Mouse (Mus musculus) heart, embryonic 13.5 days (tissue): ENCODE measurements around the gene Clmn. TPM values are rescaled to one million over a fixed set of nuclear protein-coding genes. Genes with fewer than 3 reads are reported as not detected.

Experiments
- ATAC-seq: fragments of 200-750 bp; cut with Nextera tagmentation; 2 replicates; pipeline ENCODE4 v1.8.0; 2017; ENCODE audit warnings: moderate TSS enrichment; ENCODE audit not compliant: insufficient number of reproducible peaks, low FRiP score, low TSS enrichment; ENCODE audit errors: extremely low read depth
- H3K27ac ChIP-seq: fragments of 300-500 bp; sonication (generic); replicated peaks from 2 replicates; pipeline ENCODE4 v1.5.1; 2015; ENCODE audit warnings: moderate library complexity, mild to moderate bottlenecking, inconsistent platforms
- H3K27me3 ChIP-seq: fragments of 300-500 bp; sonication (generic); replicated peaks from 2 replicates; pipeline ENCODE4 v1.6.1; 2015; ENCODE audit warnings: mild to moderate bottlenecking, inconsistent platforms
- H3K36me3 ChIP-seq: fragments of 300-500 bp; sonication (generic); 2 replicates; pipeline ENCODE4 v1.6.1; 2015; ENCODE audit warnings: mild to moderate bottlenecking, inconsistent platforms
- H3K4me1 ChIP-seq: fragments of 300-500 bp; sonication (generic); 2 replicates; pipeline ENCODE4 v1.6.1; 2015; ENCODE audit warnings: inconsistent platforms
- H3K4me2 ChIP-seq: fragments of 300-500 bp; sonication (generic); 2 replicates; pipeline ENCODE4 v1.6.1; 2015; ENCODE audit warnings: inconsistent platforms, mild to moderate bottlenecking, moderate library complexity
- H3K4me3 ChIP-seq: fragments of 300-500 bp; sonication (generic); 2 replicates; pipeline ENCODE4 v1.5.1; 2015; ENCODE audit warnings: moderate library complexity, mild to moderate bottlenecking, inconsistent platforms
- H3K9ac ChIP-seq: fragments of 300-500 bp; sonication (generic); 2 replicates; pipeline ENCODE4 v1.6.1; 2015; ENCODE audit warnings: inconsistent platforms, mild to moderate bottlenecking, moderate library complexity
- H3K9me3 ChIP-seq: fragments of 300-500 bp; sonication (generic); 2 replicates; pipeline ENCODE4 v1.6.1; 2016; ENCODE audit warnings: inconsistent platforms
- WGBS: fragments of 180-500 bp; shearing (Covaris S2); methylation state at CpG from one replicate; pipeline ENCODE4 v1.1.7; 2015; ENCODE audit warnings: mixed read lengths; 5-methylcytosine and 5-hydroxymethylcytosine counted together
- polyA plus RNA-seq: library from polyadenylated mRNA; unstranded; fragments of >200 nt; fragmentation: Nextera tagmentation; extraction: Ambion mirVana; gene quantifications from 2 replicates; pipeline ENCODE4 v1.2.1, GENCODE M21; 2015

The Clmn gene
- polyA plus RNA-seq, 1 experiment from 2014 or later, result 0.66 TPM

GRCm38 (mm10) chr12:104855548-104855947, 9.3 kb downstream of the Clmn start:
- no peak for ATAC-seq
- H3K27ac ChIP-seq, result no peak overlapping the region
- no peaks in the 10 kb centered on the region for H3K36me3 ChIP-seq
- WGBS, result 68% methylated on average over 7 of the region's 7 CpGs
- H3K27me3 ChIP-seq, result no peaks in the 10 kb centered on the region; the same call in 1 of the 2 replicates
- H3K4me3 ChIP-seq, result no peak overlapping the region
- H3K4me2 ChIP-seq, result no peak overlapping the region
- no peak overlapping the region for H3K9ac ChIP-seq
- peaks cover 13% of the 10 kb centered on the region for H3K4me1 ChIP-seq
- no peaks in the 10 kb centered on the region for H3K9me3 ChIP-seq

GRCm38 (mm10) chr12:104854826-104855225, 10.1 kb downstream of the Clmn start:
- H3K27me3 ChIP-seq, result no peaks in the 10 kb centered on the region; the same call in 1 of the 2 replicates
- H3K36me3 ChIP-seq, result no peaks in the 10 kb centered on the region
- no peak overlapping the region for H3K27ac ChIP-seq
- H3K4me2 ChIP-seq, result no peak overlapping the region
- peaks cover 13% of the 10 kb centered on the region for H3K4me1 ChIP-seq
- no peak for ATAC-seq
- 87% methylated on average over 2 of the region's 2 CpGs for WGBS
- no peak overlapping the region for H3K9ac ChIP-seq
- no peaks in the 10 kb centered on the region for H3K9me3 ChIP-seq
- H3K4me3 ChIP-seq, result no peak overlapping the region

DNA sequence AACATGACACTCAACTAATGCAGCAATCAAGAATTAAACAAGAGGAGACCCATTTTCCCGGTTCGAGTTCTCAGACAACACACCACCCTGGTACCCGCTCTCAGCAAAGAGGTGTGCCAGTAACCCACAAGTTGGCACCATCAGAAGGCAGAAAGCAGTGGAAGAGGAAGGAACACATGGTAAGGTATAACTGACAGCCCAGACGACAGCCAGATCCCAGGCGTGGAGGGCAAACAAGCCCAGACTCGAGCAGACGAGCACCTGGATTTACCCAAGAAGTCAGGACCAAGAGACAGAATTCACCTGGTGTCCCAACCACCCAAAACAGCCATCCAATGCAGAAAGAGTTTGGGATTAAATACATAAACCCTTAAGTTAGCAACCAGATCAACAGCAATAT, 11.5 kb downstream of the Clmn start:
- H3K4me1 ChIP-seq, result peaks cover 13% of the 10 kb centered on the region
- H3K9ac ChIP-seq, result no peak overlapping the region
- WGBS, result 80% methylated on average over 7 of the region's 7 CpGs
- no peak for ATAC-seq
- no peaks in the 10 kb centered on the region for H3K36me3 ChIP-seq
- no peak overlapping the region for H3K4me3 ChIP-seq
- no peaks in the 10 kb centered on the region; the same call in 1 of the 2 replicates for H3K27me3 ChIP-seq
- H3K9me3 ChIP-seq, result no peaks in the 10 kb centered on the region
- H3K4me2 ChIP-seq, result no peak overlapping the region
- no peak overlapping the region for H3K27ac ChIP-seq

- peak; percentile 51; the same call in 1 of the 2 replicates for ATAC-seq
- H3K27ac ChIP-seq, result no peak overlapping the region
- H3K9me3 ChIP-seq, result no peaks in the 10 kb centered on the region
- no peak overlapping the region for H3K4me3 ChIP-seq
- WGBS, result 27% methylated on average over 16 of the region's 16 CpGs
- H3K4me1 ChIP-seq, result peaks cover 13% of the 10 kb centered on the region
- H3K36me3 ChIP-seq, result no peaks in the 10 kb centered on the region
- H3K9ac ChIP-seq, result 0 out of 2 replicates have a peak overlapping the region, but pooled peaks have one; percentile 28
- H3K4me2 ChIP-seq, result peak overlapping the region; percentile 53
- H3K27me3 ChIP-seq, result peaks cover 2% of the 10 kb centered on the region; the same call in 1 of the 2 replicates
These were observed 13.0 kb downstream of the Clmn start for GRCm38 (mm10) chr12:104851711-104852508.

GRCm38 (mm10) chr12:104850119-104850518, 14.8 kb downstream of the Clmn start:
- 83% methylated on average over 7 of the region's 7 CpGs for WGBS
- H3K27me3 ChIP-seq, result peaks cover 9% of the 10 kb centered on the region; the same call in 1 of the 2 replicates
- H3K4me2 ChIP-seq, result no peak overlapping the region
- no peaks in the 10 kb centered on the region for H3K9me3 ChIP-seq
- no peak overlapping the region for H3K4me3 ChIP-seq
- peaks cover 22% of the 10 kb centered on the region for H3K4me1 ChIP-seq
- no peak overlapping the region for H3K27ac ChIP-seq
- no peak overlapping the region for H3K9ac ChIP-seq
- H3K36me3 ChIP-seq, result no peaks in the 10 kb centered on the region
- no peak for ATAC-seq

DNA sequence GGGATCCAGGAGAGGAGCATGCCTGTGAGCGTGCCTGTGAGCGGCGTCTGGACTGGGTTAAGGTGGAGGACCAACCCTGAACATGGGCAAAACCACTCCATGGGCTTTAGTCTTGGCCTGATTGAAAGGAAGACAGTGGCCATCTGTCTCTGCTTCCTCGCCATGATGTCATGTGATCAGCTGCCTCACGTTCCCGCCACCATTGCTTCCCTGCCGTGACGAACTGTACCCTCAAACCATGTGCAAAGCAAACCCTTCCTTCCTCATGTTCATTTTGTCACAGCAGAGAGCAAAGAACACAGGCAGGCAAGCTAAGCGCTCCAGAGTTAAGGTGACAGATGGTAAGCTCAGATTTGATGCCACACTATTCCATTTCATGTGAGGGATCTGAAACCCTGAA, 16.2 kb downstream of the Clmn start:
- H3K4me2 ChIP-seq, result no peak overlapping the region
- H3K27ac ChIP-seq, result no peak overlapping the region
- H3K4me3 ChIP-seq, result no peak overlapping the region
- no peak overlapping the region for H3K9ac ChIP-seq
- ATAC-seq, result no peak
- peaks cover 22% of the 10 kb centered on the region for H3K4me1 ChIP-seq
- H3K9me3 ChIP-seq, result no peaks in the 10 kb centered on the region
- H3K36me3 ChIP-seq, result no peaks in the 10 kb centered on the region
- WGBS, result 85% methylated on average over 9 of the region's 9 CpGs
- H3K27me3 ChIP-seq, result peaks cover 18% of the 10 kb centered on the region

GRCm38 (mm10) chr12:104847227-104847626, 17.6 kb downstream of the Clmn start:
- Histone ChIP-seq H3K27ac (no peak overlapping the region), H3K9me3 (no peaks in the 10 kb centered on the region), H3K27me3 (peaks cover 23% of the 10 kb centered on the region), H3K4me2 (no peak overlapping the region), H3K4me1 (peaks cover 18% of the 10 kb centered on the region), H3K36me3 (no peaks in the 10 kb centered on the region), H3K9ac (no peak overlapping the region), H3K4me3 (no peak overlapping the region)
- no peak for ATAC-seq
- WGBS, result 86% methylated on average over 4 of the region's 4 CpGs

DNA sequence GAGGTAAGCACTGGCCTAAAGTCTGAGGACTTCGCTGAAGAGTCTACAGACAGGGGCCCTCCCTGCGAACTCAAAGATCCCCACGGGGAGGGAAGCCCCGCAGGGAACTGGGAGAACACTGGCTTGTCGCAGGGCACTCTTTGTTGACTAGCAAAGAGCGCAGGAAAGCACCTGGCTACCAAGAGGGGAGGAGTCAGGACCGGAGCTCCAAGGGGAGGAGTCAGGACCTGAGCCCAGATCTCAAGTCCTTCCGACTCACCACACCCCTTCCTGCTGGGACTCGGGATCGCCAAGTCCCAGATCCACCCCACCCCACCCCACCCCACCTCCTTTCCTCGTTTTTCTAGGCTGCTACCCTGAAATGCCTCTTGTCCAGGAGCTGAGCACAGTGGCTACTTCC, 19.2 kb downstream of the Clmn start:
- H3K36me3 ChIP-seq, result no peaks in the 10 kb centered on the region
- peaks cover 9% of the 10 kb centered on the region for H3K4me1 ChIP-seq
- peak overlapping the region; percentile 63; the same call in 1 of the 2 replicates for H3K9ac ChIP-seq
- peak overlapping the region; percentile 68 for H3K4me2 ChIP-seq
- H3K27ac ChIP-seq, result no peak overlapping the region
- H3K27me3 ChIP-seq, result peaks cover 23% of the 10 kb centered on the region
- 3% methylated on average over 11 of the region's 11 CpGs for WGBS
- H3K4me3 ChIP-seq, result peak overlapping the region; percentile 40
- no peak; the same call in 1 of the 2 replicates for ATAC-seq
- H3K9me3 ChIP-seq, result no peaks in the 10 kb centered on the region

DNA sequence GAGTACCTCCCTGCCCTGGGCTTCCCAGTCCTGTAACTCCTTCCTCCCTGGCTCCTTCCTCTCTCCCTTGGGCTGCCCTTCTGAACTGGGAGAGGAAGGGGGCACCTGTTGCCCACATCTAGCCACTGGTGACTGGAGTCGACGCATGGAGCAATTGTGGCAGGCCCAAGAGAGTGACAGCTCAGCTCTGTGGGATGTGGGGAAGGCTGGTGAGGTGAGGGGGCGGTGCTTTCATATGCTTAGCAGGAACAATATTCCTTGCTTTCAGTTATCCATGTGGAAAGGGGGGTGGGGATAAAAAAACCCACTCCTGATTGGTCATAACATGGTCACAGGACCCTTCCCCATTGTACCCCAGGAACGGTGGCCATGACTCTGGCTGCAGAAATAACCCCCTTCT, 19.9 kb downstream of the Clmn start:
- H3K9ac ChIP-seq, result no peak overlapping the region
- 72% methylated on average over 4 of the region's 4 CpGs for WGBS
- no peak overlapping the region for H3K27ac ChIP-seq
- H3K4me1 ChIP-seq, result peaks cover 9% of the 10 kb centered on the region
- no peak for ATAC-seq
- H3K27me3 ChIP-seq, result peaks cover 23% of the 10 kb centered on the region
- no peak overlapping the region for H3K4me2 ChIP-seq
- H3K4me3 ChIP-seq, result no peak overlapping the region
- H3K36me3 ChIP-seq, result no peaks in the 10 kb centered on the region
- H3K9me3 ChIP-seq, result no peaks in the 10 kb centered on the region

DNA sequence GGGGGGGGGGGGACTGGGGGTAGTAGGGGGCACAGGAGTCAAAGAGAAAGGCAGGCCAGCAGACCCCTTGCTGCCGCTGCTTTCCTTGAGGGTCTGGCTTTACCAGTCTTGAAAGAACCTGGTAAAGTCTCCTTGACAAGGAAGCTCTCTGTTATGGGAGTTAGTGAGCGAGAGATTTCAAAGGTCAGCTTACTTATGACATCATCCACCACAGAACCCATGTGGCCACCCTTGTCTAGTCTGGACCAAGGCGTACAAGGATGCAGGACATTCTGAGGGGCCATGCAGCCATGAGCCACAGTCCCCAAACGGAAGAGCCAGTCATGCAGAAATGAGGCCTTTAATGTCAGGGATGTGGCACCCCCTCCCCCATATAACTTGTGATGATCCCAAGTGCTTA, 20.6 kb downstream of the Clmn start:
- H3K4me1 ChIP-seq, result peaks cover 9% of the 10 kb centered on the region
- 69% methylated on average over 4 of the region's 4 CpGs for WGBS
- no peak overlapping the region for H3K27ac ChIP-seq
- no peak overlapping the region for H3K9ac ChIP-seq
- H3K9me3 ChIP-seq, result no peaks in the 10 kb centered on the region
- H3K4me2 ChIP-seq, result no peak overlapping the region
- peaks cover 23% of the 10 kb centered on the region for H3K27me3 ChIP-seq
- H3K36me3 ChIP-seq, result no peaks in the 10 kb centered on the region
- ATAC-seq, result no peak
- H3K4me3 ChIP-seq, result no peak overlapping the region

- Histone ChIP-seq H3K4me3 (no peak overlapping the region), H3K27ac (no peak overlapping the region), H3K36me3 (no peaks in the 10 kb centered on the region), H3K4me2 (no peak overlapping the region), H3K9ac (no peak overlapping the region), H3K4me1 (peaks cover 25% of the 10 kb centered on the region), H3K9me3 (no peaks in the 10 kb centered on the region), H3K27me3 (peaks cover 22% of the 10 kb centered on the region)
- ATAC-seq, result no peak
- WGBS, result 78% methylated on average over 3 of the region's 3 CpGs
These were observed 23.6 kb downstream of the Clmn start for GRCm38 (mm10) chr12:104841256-104841655.

GRCm38 (mm10) chr12:104838987-104839386, 25.9 kb downstream of the Clmn start:
- peaks cover 17% of the 10 kb centered on the region for H3K4me1 ChIP-seq
- 54% methylated on average over 4 of the region's 4 CpGs for WGBS

More at GRCm38 (mm10) chr12:104838987-104839386, 25.9 kb downstream of the Clmn start:
- H3K36me3 ChIP-seq, result no peaks in the 10 kb centered on the region
- H3K4me2 ChIP-seq, result no peak overlapping the region
- H3K4me3 ChIP-seq, result no peak overlapping the region
- peaks cover 13% of the 10 kb centered on the region; the same call in 1 of the 2 replicates for H3K27me3 ChIP-seq
- H3K27ac ChIP-seq, result no peak overlapping the region
- no peak overlapping the region for H3K9ac ChIP-seq
- no peaks in the 10 kb centered on the region for H3K9me3 ChIP-seq
- no peak for ATAC-seq
